Mouse (Mus musculus): ENCODE results near the gene St3gal6. TPM values are rescaled to one million over a fixed set of nuclear protein-coding genes. Genes with fewer than 3 reads are reported as not detected.
A peak's percentile ranks its signal among the peaks of the same experiment; 100 is the strongest.

The St3gal6 gene
- polyA plus RNA-seq, 1 experiment from 2014 or later: 12.8 TPM

DNA sequence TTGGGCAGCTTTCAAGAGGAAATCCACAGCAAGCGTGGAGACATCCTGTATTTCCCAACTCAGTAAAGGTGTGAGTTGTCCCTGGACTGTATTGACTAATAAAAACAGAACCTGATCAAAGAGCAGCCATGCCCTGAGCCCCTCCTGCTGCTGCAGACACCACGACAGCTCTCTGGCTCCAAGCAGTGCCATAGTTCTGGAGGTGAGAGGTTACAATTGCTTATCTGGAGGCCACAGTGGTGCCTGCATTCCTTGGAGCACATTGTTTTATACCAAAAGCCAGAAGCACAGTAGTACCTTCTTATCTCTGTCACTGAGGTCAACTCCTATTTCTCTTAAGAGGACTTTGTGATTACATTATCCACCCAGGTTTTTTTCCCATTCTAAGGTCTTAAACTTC lies 15.0 kb upstream of the St3gal6 start:
- Histone ChIP-seq H3K4me1 (ENCODE audit: control insufficient read depth, insufficient read depth, low read length) (0 out of 2 replicates have a peak, but pooled peaks cover 4% of the 10 kb centered on the region), H3K27ac (replicated peaks; ENCODE audit: low read depth, low read length) (no peak overlapping the region), H3K9me3 (ENCODE audit: control insufficient read depth, low read length) (no peaks in the 10 kb centered on the region), H3K27me3 (replicated peaks; ENCODE audit: control insufficient read depth, insufficient read depth, low read length) (no peaks in the 10 kb centered on the region), H3K4me2 (ENCODE audit: low read depth, low read length) (no peak overlapping the region), H3K4me3 (ENCODE audit: low read depth, low read length) (no peak overlapping the region), H3K9ac (ENCODE audit: low read depth, low read length) (no peak overlapping the region), H3K36me3 (ENCODE audit: control insufficient read depth, insufficient read depth, low read length) (no peaks in the 10 kb centered on the region)
- WGBS: 41% methylated on average over 2 of the region's 2 CpGs
- ATAC-seq (ENCODE audit: low read depth): no peak
- no peak for DNase-seq (ENCODE audit: low spot score)

DNA sequence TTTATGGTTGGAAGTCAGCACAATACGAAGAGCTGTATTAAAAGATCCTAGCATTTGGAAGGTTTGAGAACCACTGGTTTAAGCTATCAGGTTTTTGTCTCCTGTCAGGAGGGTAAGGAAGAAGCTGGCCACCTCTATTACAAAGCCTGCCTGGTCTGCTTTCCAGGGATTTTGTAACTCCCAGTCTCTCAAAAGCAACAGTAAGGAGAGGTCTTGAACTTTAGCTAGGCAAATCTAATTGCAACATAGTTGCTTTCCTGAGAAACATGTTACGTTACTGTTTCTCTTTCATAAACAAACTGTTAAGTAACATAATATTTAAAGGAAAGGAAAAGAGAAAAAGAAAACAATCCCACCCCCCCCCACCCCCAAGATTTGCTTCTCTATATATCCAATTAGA lies 12.0 kb upstream of the St3gal6 start:
- 67% methylated on average over 2 of the region's 2 CpGs for WGBS
- Histone ChIP-seq H3K27ac (replicated peaks; ENCODE audit: low read depth, low read length) (no peak overlapping the region), H3K36me3 (ENCODE audit: control insufficient read depth, insufficient read depth, low read length) (no peaks in the 10 kb centered on the region), H3K27me3 (replicated peaks; ENCODE audit: control insufficient read depth, insufficient read depth, low read length) (no peaks in the 10 kb centered on the region), H3K4me2 (ENCODE audit: low read depth, low read length) (no peak overlapping the region), H3K9ac (ENCODE audit: low read depth, low read length) (no peak overlapping the region), H3K4me1 (ENCODE audit: control insufficient read depth, insufficient read depth, low read length) (0 out of 2 replicates have a peak, but pooled peaks cover 4% of the 10 kb centered on the region), H3K9me3 (ENCODE audit: control insufficient read depth, low read length) (no peaks in the 10 kb centered on the region), H3K4me3 (ENCODE audit: low read depth, low read length) (no peak overlapping the region)
- no peak for DNase-seq (ENCODE audit: low spot score)
- ATAC-seq (ENCODE audit: low read depth): no peak

DNA sequence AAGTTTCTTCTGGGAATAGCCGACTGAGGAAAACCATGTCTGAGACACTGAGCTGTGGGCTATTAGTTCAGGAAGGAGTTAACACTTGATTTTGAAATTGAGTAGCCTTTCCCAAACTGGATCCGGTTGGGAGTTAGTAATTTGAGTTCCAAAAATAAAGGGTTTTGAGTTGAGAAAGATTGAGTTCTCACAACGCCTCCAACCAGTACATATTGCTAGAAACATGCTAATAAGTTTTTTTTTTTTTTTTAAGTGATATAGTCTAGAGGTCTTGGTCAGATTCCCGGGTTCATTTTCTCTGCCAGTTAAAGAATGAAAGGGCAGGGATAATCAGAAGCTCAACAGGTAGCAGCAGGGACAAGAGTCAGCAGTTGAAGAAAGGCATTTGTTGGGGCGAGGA lies 11.2 kb upstream of the St3gal6 start:
- no peak for ATAC-seq (ENCODE audit: low read depth)
- Histone ChIP-seq H3K4me3 (ENCODE audit: low read depth, low read length) (no peak overlapping the region), H3K27ac (replicated peaks; ENCODE audit: low read depth, low read length) (no peak overlapping the region), H3K9ac (ENCODE audit: low read depth, low read length) (no peak overlapping the region), H3K9me3 (ENCODE audit: control insufficient read depth, low read length) (no peaks in the 10 kb centered on the region), H3K4me2 (ENCODE audit: low read depth, low read length) (no peak overlapping the region), H3K4me1 (ENCODE audit: control insufficient read depth, insufficient read depth, low read length) (0 out of 2 replicates have a peak, but pooled peaks cover 4% of the 10 kb centered on the region), H3K36me3 (ENCODE audit: control insufficient read depth, insufficient read depth, low read length) (no peaks in the 10 kb centered on the region), H3K27me3 (replicated peaks; ENCODE audit: control insufficient read depth, insufficient read depth, low read length) (no peaks in the 10 kb centered on the region)
- DNase-seq (ENCODE audit: low spot score): no peak
- 55% methylated on average over 5 of the region's 5 CpGs for WGBS

DNA sequence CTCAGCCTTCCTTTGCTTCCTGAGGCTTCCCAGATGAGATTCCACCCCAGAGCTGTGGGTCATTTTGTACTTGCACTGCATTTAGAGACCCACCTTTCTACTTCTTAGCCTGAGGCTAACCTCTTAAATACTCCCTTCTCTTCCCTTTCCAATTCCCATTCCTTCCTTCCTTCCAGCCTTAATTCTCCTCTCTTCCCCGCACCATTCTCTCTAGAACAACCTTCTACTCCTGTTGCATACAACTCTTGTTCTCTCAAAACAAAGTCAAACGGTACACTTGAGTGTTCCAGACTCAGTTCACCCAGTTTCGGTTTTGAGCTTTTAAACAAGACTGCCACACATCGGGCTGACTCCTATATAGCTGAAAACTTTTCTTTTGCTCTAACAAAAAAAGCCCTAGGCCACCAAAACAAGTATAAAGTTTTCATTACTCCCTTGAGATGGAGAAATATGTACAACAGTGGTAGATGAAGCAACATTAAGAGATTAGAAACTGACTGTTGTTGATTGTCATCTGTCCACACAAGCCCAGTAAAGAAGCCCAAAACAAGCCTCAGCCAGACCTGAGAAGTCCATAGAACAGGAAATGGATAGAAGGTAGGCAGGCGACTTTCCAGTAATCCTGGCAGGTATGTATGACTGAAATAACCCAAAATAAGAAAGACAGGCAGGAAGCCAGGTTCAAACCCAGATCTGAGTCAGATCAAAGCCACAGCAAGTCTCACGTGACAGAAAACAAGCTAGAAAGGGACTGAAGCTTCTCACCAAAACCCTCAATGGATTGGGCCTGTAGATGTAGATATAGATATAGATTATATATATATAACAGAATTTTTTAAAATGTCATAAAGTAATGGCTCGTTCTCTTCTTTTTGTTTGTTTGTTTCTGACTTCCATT lies 10.5 kb upstream of the St3gal6 start:
- Histone ChIP-seq H3K4me1 (ENCODE audit: control insufficient read depth, insufficient read depth, low read length) (0 out of 2 replicates have a peak, but pooled peaks cover 4% of the 10 kb centered on the region), H3K9ac (ENCODE audit: low read depth, low read length) (no peak overlapping the region), H3K4me3 (ENCODE audit: low read depth, low read length) (no peak overlapping the region), H3K9me3 (ENCODE audit: control insufficient read depth, low read length) (no peaks in the 10 kb centered on the region), H3K27ac (replicated peaks; ENCODE audit: low read depth, low read length) (no peak overlapping the region), H3K36me3 (ENCODE audit: control insufficient read depth, insufficient read depth, low read length) (no peaks in the 10 kb centered on the region), H3K4me2 (ENCODE audit: low read depth, low read length) (no peak overlapping the region), H3K27me3 (replicated peaks; ENCODE audit: control insufficient read depth, insufficient read depth, low read length) (no peaks in the 10 kb centered on the region)
- ATAC-seq (ENCODE audit: low read depth) (no peak), DNase-seq (ENCODE audit: low spot score) (no peak)
- WGBS: 74% methylated on average over 7 of the region's 7 CpGs

DNA sequence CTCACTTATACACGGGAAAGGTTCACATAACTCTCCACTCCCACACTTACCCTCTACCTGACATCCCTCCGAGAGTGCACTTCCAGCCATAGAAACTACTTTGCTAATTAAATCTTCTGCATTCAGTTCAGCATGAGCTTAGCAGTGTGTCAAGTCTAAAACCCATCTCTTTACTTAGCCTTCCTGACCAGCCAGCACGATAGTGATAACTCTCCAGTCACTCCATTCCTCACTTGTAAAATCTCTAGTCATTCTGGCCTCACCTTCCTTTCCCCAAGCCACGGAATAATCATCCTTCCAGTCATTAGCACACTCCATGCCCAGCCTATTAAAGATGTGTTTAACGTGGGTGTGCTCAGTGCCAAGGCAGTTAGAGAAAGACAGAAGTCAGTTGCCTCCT lies 9.7 kb upstream of the St3gal6 start:
- no peak overlapping the region for H3K9ac ChIP-seq (ENCODE audit: low read depth, low read length)
- no peaks in the 10 kb centered on the region for H3K27me3 ChIP-seq (replicated peaks; ENCODE audit: control insufficient read depth, insufficient read depth, low read length)
- WGBS: 64% methylated on average over 5 of the region's 5 CpGs
- no peak overlapping the region for H3K4me2 ChIP-seq (ENCODE audit: low read depth, low read length)
- ATAC-seq (ENCODE audit: low read depth): no peak
- H3K9me3 ChIP-seq (ENCODE audit: control insufficient read depth, low read length): no peaks in the 10 kb centered on the region
- H3K4me3 ChIP-seq (ENCODE audit: low read depth, low read length): no peak overlapping the region
- 0 out of 2 replicates have a peak, but pooled peaks cover 4% of the 10 kb centered on the region for H3K4me1 ChIP-seq (ENCODE audit: control insufficient read depth, insufficient read depth, low read length)
- no peaks in the 10 kb centered on the region for H3K36me3 ChIP-seq (ENCODE audit: control insufficient read depth, insufficient read depth, low read length)
- no peak overlapping the region for H3K27ac ChIP-seq (replicated peaks; ENCODE audit: low read depth, low read length)
- DNase-seq (ENCODE audit: low spot score): no peak

DNA sequence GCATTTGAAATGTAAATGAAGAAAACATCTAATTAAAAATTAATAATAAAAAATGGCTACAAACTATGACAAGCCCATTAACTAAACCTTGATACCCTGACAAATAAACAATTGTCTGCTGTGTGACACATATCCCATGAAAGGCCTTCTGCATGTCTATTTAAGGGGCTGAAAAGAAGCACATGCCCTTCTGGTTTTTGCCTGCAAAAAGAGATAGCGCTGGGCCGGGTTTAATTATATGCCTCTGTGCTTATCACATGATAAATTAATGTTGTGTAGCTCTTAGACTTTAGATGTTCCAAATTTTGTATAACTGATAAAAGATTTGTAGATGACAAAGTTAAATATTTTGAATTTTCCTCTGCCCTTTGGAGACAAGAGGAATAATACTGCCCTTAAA lies 9.2 kb upstream of the St3gal6 start:
- Histone ChIP-seq H3K36me3 (ENCODE audit: control insufficient read depth, insufficient read depth, low read length) (no peaks in the 10 kb centered on the region), H3K4me1 (ENCODE audit: control insufficient read depth, insufficient read depth, low read length) (0 out of 2 replicates have a peak, but pooled peaks cover 4% of the 10 kb centered on the region), H3K27me3 (replicated peaks; ENCODE audit: control insufficient read depth, insufficient read depth, low read length) (no peaks in the 10 kb centered on the region), H3K4me3 (ENCODE audit: low read depth, low read length) (no peak overlapping the region), H3K27ac (replicated peaks; ENCODE audit: low read depth, low read length) (no peak overlapping the region), H3K9ac (ENCODE audit: low read depth, low read length) (no peak overlapping the region), H3K4me2 (ENCODE audit: low read depth, low read length) (no peak overlapping the region), H3K9me3 (ENCODE audit: control insufficient read depth, low read length) (no peaks in the 10 kb centered on the region)
- ATAC-seq (ENCODE audit: low read depth) (no peak), DNase-seq (ENCODE audit: low spot score) (no peak)
- WGBS: 89% methylated on average over 2 of the region's 2 CpGs

DNA sequence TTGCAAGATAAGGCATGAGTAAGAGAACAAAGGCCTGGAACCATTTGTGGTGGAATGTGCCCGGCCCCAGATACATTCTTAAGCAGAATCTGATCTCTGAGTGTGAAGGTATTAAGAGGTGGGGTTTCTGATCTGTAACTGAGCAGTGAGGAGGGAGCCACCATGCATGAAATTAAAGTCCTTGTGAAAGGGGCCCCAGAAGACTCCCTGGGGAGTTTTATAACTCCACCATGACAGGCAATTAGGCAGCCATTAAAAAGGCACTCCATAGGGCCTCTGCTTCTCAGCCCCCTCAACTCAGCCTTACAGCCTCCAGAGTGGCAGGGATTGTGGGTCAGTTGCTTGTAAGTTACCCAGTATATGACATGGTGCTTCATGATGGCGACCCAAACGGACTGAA lies 8.5 kb upstream of the St3gal6 start:
- Histone ChIP-seq H3K9ac (ENCODE audit: low read depth, low read length) (no peak overlapping the region), H3K27me3 (replicated peaks; ENCODE audit: control insufficient read depth, insufficient read depth, low read length) (no peaks in the 10 kb centered on the region), H3K36me3 (ENCODE audit: control insufficient read depth, insufficient read depth, low read length) (no peaks in the 10 kb centered on the region), H3K9me3 (ENCODE audit: control insufficient read depth, low read length) (no peaks in the 10 kb centered on the region), H3K4me1 (ENCODE audit: control insufficient read depth, insufficient read depth, low read length) (0 out of 2 replicates have a peak, but pooled peaks cover 4% of the 10 kb centered on the region), H3K4me3 (ENCODE audit: low read depth, low read length) (no peak overlapping the region), H3K27ac (replicated peaks; ENCODE audit: low read depth, low read length) (no peak overlapping the region), H3K4me2 (ENCODE audit: low read depth, low read length) (no peak overlapping the region)
- ATAC-seq (ENCODE audit: low read depth) (peak; percentile 70; the same call in 1 of the 2 replicates), DNase-seq (ENCODE audit: low spot score) (peak; percentile 33)
- WGBS: 72% methylated on average over 3 of the region's 3 CpGs

DNA sequence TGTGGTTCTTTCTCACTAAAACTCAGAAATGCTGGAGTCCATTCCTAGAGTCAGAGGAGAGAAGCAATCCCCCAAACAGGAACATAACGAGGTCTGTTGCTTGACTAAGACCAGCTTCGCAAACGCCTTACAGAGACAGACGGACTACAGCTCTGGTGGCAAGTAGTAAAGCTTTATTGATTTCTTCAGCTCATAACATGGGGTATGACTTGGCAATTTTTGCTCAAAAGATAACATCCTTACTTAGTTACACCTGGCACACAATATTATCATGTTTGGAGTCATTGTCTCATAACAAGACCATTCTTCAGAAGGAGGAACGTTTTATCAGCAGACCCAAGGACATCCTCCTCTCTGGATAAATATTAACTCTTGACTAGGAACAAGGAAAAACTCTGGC lies 3.8 kb upstream of the St3gal6 start:
- Histone ChIP-seq H3K4me2 (ENCODE audit: low read depth, low read length) (no peak overlapping the region), H3K4me1 (ENCODE audit: control insufficient read depth, insufficient read depth, low read length) (no peaks in the 10 kb centered on the region), H3K27ac (replicated peaks; ENCODE audit: low read depth, low read length) (no peak overlapping the region), H3K9me3 (ENCODE audit: control insufficient read depth, low read length) (peaks cover 10% of the 10 kb centered on the region), H3K27me3 (replicated peaks; ENCODE audit: control insufficient read depth, insufficient read depth, low read length) (no peaks in the 10 kb centered on the region), H3K4me3 (ENCODE audit: low read depth, low read length) (no peak overlapping the region), H3K36me3 (ENCODE audit: control insufficient read depth, insufficient read depth, low read length) (no peaks in the 10 kb centered on the region), H3K9ac (ENCODE audit: low read depth, low read length) (no peak overlapping the region)
- no peak for DNase-seq (ENCODE audit: low spot score)
- 49% methylated on average over 5 of the region's 5 CpGs for WGBS
- no peak for ATAC-seq (ENCODE audit: low read depth)

DNA sequence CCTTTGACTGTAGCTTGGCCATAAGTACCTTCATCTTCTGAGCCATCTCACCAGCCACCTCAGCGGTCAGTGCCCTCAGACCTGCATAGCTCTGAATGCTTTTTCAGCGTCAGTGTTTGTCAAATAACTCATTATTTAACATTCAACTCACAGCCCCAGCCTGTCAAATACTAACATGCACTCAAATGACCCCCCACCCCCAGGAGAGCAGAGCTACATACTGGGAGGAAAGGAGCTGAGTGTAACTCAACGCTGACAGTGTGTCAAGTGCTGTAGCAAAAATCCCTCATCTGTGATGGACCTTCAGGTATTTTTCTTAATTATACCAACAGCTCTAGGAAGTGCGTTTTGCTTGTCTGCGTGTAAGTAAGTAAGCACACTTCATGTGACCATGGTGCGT lies 2.7 kb upstream of the St3gal6 start:
- Histone ChIP-seq H3K4me2 (ENCODE audit: low read depth, low read length) (no peak overlapping the region), H3K9me3 (ENCODE audit: control insufficient read depth, low read length) (peaks cover 10% of the 10 kb centered on the region), H3K27me3 (replicated peaks; ENCODE audit: control insufficient read depth, insufficient read depth, low read length) (no peaks in the 10 kb centered on the region), H3K27ac (replicated peaks; ENCODE audit: low read depth, low read length) (no peak overlapping the region), H3K4me1 (ENCODE audit: control insufficient read depth, insufficient read depth, low read length) (no peaks in the 10 kb centered on the region), H3K4me3 (ENCODE audit: low read depth, low read length) (no peak overlapping the region), H3K9ac (ENCODE audit: low read depth, low read length) (no peak overlapping the region), H3K36me3 (ENCODE audit: control insufficient read depth, insufficient read depth, low read length) (no peaks in the 10 kb centered on the region)
- DNase-seq (ENCODE audit: low spot score) (no peak), ATAC-seq (ENCODE audit: low read depth) (no peak)
- WGBS: 71% methylated on average over 6 of the region's 6 CpGs
